Mouse (Mus musculus): ENCODE data around the gene Asb4. TPM values are rescaled to one million over a fixed set of nuclear protein-coding genes. Genes with fewer than 3 reads are reported as not detected.

Gene Asb4
- polyA plus RNA-seq, 1 experiment from 2014 or later: 40.6 TPM

- H3K9me3 ChIP-seq (ENCODE audit: control insufficient read depth, low read length): no peaks in the 10 kb centered on the region
- WGBS: 77% methylated on average over 5 of the region's 5 CpGs
- H3K4me2 ChIP-seq (replicated peaks; ENCODE audit: low read depth, low read length): no peak overlapping the region
- H3K27ac ChIP-seq (ENCODE audit: low read depth, low read length): no peak overlapping the region
- no peak overlapping the region for H3K9ac ChIP-seq (ENCODE audit: low read depth, low read length)
- H3K4me1 ChIP-seq (ENCODE audit: control insufficient read depth, insufficient read depth, low read length): no peaks in the 10 kb centered on the region
- H3K36me3 ChIP-seq (ENCODE audit: control insufficient read depth, insufficient read depth, low read length): no peaks in the 10 kb centered on the region
- H3K27me3 ChIP-seq (ENCODE audit: control insufficient read depth, insufficient read depth, low read length): no peaks in the 10 kb centered on the region
- H3K4me3 ChIP-seq (ENCODE audit: low read length): no peak overlapping the region
- ATAC-seq (ENCODE audit: low FRiP score, low TSS enrichment): no peak
Observed at GRCm38 (mm10) chr6:5365845-5366244, 17.3 kb upstream of the Asb4 start.

- WGBS: 87% methylated on average over 4 of the region's 4 CpGs
- Histone ChIP-seq H3K9ac (ENCODE audit: low read depth, low read length) (no peak overlapping the region), H3K36me3 (ENCODE audit: control insufficient read depth, insufficient read depth, low read length) (no peaks in the 10 kb centered on the region), H3K9me3 (ENCODE audit: control insufficient read depth, low read length) (no peaks in the 10 kb centered on the region), H3K4me1 (ENCODE audit: control insufficient read depth, insufficient read depth, low read length) (peaks cover 19% of the 10 kb centered on the region), H3K4me3 (ENCODE audit: low read length) (no peak overlapping the region), H3K27me3 (ENCODE audit: control insufficient read depth, insufficient read depth, low read length) (no peaks in the 10 kb centered on the region), H3K27ac (ENCODE audit: low read depth, low read length) (no peak overlapping the region), H3K4me2 (replicated peaks; ENCODE audit: low read depth, low read length) (no peak overlapping the region)
- ATAC-seq (ENCODE audit: low FRiP score, low TSS enrichment): no peak
Observed at GRCm38 (mm10) chr6:5376884-5377283, 6.3 kb upstream of the Asb4 start.

- Histone ChIP-seq H3K4me2 (replicated peaks; ENCODE audit: low read depth, low read length) (no peak overlapping the region), H3K9me3 (ENCODE audit: control insufficient read depth, low read length) (no peaks in the 10 kb centered on the region), H3K36me3 (ENCODE audit: control insufficient read depth, insufficient read depth, low read length) (no peaks in the 10 kb centered on the region), H3K4me1 (ENCODE audit: control insufficient read depth, insufficient read depth, low read length) (peaks cover 32% of the 10 kb centered on the region), H3K27me3 (ENCODE audit: control insufficient read depth, insufficient read depth, low read length) (no peaks in the 10 kb centered on the region), H3K9ac (ENCODE audit: low read depth, low read length) (no peak overlapping the region), H3K4me3 (ENCODE audit: low read length) (no peak overlapping the region), H3K27ac (ENCODE audit: low read depth, low read length) (no peak overlapping the region)
- no peak for ATAC-seq (ENCODE audit: low FRiP score, low TSS enrichment)
- 84% methylated on average over 3 of the region's 3 CpGs for WGBS
Observed at GRCm38 (mm10) chr6:5379048-5379447, 4.1 kb upstream of the Asb4 start.

GRCm38 (mm10) chr6:5379781-5380623 is 3.2 kb upstream of the Asb4 start:
- Histone ChIP-seq H3K9ac (ENCODE audit: low read depth, low read length) (no peak overlapping the region; the same call in 1 of the 2 replicates), H3K27me3 (ENCODE audit: control insufficient read depth, insufficient read depth, low read length) (no peaks in the 10 kb centered on the region), H3K36me3 (ENCODE audit: control insufficient read depth, insufficient read depth, low read length) (no peaks in the 10 kb centered on the region), H3K27ac (ENCODE audit: low read depth, low read length) (no peak overlapping the region), H3K4me2 (replicated peaks; ENCODE audit: low read depth, low read length) (peak overlapping the region; percentile 43), H3K9me3 (ENCODE audit: control insufficient read depth, low read length) (no peaks in the 10 kb centered on the region), H3K4me1 (ENCODE audit: control insufficient read depth, insufficient read depth, low read length) (peaks cover 32% of the 10 kb centered on the region), H3K4me3 (ENCODE audit: low read length) (peak overlapping the region; percentile 17; the same call in 1 of the 2 replicates)
- 21% methylated on average over 22 of the region's 22 CpGs for WGBS
- ATAC-seq (ENCODE audit: low FRiP score, low TSS enrichment): peak; percentile 36; the same call in 1 of the 2 replicates

- H3K36me3 ChIP-seq (ENCODE audit: control insufficient read depth, insufficient read depth, low read length): no peaks in the 10 kb centered on the region
- no peaks in the 10 kb centered on the region for H3K9me3 ChIP-seq (ENCODE audit: control insufficient read depth, low read length)
- no peak for ATAC-seq (ENCODE audit: low FRiP score, low TSS enrichment)
- H3K4me3 ChIP-seq (ENCODE audit: low read length): no peak overlapping the region
- WGBS: 22% methylated on average over 9 of the region's 9 CpGs
- peak overlapping the region; percentile 43; the same call in 1 of the 2 replicates for H3K4me2 ChIP-seq (replicated peaks; ENCODE audit: low read depth, low read length)
- H3K4me1 ChIP-seq (ENCODE audit: control insufficient read depth, insufficient read depth, low read length): peaks cover 32% of the 10 kb centered on the region
- no peak overlapping the region for H3K27ac ChIP-seq (ENCODE audit: low read depth, low read length)
- H3K27me3 ChIP-seq (ENCODE audit: control insufficient read depth, insufficient read depth, low read length): no peaks in the 10 kb centered on the region
- no peak overlapping the region for H3K9ac ChIP-seq (ENCODE audit: low read depth, low read length)
Observed at GRCm38 (mm10) chr6:5380624-5381252, 2.4 kb upstream of the Asb4 start.

GRCm38 (mm10) chr6:5381918-5382582 is 1.1 kb upstream of the Asb4 start:
- 28% methylated on average over 13 of the region's 13 CpGs for WGBS
- no peak overlapping the region for H3K9ac ChIP-seq (ENCODE audit: low read depth, low read length)
- no peak for ATAC-seq (ENCODE audit: low FRiP score, low TSS enrichment)
- H3K9me3 ChIP-seq (ENCODE audit: control insufficient read depth, low read length): no peaks in the 10 kb centered on the region
- H3K36me3 ChIP-seq (ENCODE audit: control insufficient read depth, insufficient read depth, low read length): no peaks in the 10 kb centered on the region
- H3K4me2 ChIP-seq (replicated peaks; ENCODE audit: low read depth, low read length): peak overlapping the region; percentile 57; the same call in 1 of the 2 replicates
- peak overlapping the region; percentile 6; the same call in 1 of the 2 replicates for H3K27ac ChIP-seq (ENCODE audit: low read depth, low read length)
- H3K4me3 ChIP-seq (ENCODE audit: low read length): no peak overlapping the region
- H3K27me3 ChIP-seq (ENCODE audit: control insufficient read depth, insufficient read depth, low read length): no peaks in the 10 kb centered on the region
- H3K4me1 ChIP-seq (ENCODE audit: control insufficient read depth, insufficient read depth, low read length): peaks cover 32% of the 10 kb centered on the region

- H3K27ac ChIP-seq (ENCODE audit: low read depth, low read length): peak overlapping the region; percentile 39; the same call in 1 of the 2 replicates
- peaks cover 32% of the 10 kb centered on the region for H3K4me1 ChIP-seq (ENCODE audit: control insufficient read depth, insufficient read depth, low read length)
- H3K36me3 ChIP-seq (ENCODE audit: control insufficient read depth, insufficient read depth, low read length): no peaks in the 10 kb centered on the region
- WGBS: under 1% methylated on average over 16 of the region's 16 CpGs
- no peaks in the 10 kb centered on the region for H3K27me3 ChIP-seq (ENCODE audit: control insufficient read depth, insufficient read depth, low read length)
- H3K9ac ChIP-seq (ENCODE audit: low read depth, low read length): peak overlapping the region; percentile 38; the same call in 1 of the 2 replicates
- no peaks in the 10 kb centered on the region for H3K9me3 ChIP-seq (ENCODE audit: control insufficient read depth, low read length)
- ATAC-seq (ENCODE audit: low FRiP score, low TSS enrichment): peak; percentile 73; the same call in 1 of the 2 replicates
- H3K4me2 ChIP-seq (replicated peaks; ENCODE audit: low read depth, low read length): peak overlapping the region; percentile 57
- H3K4me3 ChIP-seq (ENCODE audit: low read length): peak overlapping the region; percentile 32
Observed at GRCm38 (mm10) chr6:5382583-5383215, 487 bp upstream of the Asb4 start.

- Histone ChIP-seq H3K27me3 (ENCODE audit: control insufficient read depth, insufficient read depth, low read length) (no peaks in the 10 kb centered on the region), H3K27ac (ENCODE audit: low read depth, low read length) (no peak overlapping the region), H3K4me2 (replicated peaks; ENCODE audit: low read depth, low read length) (peak overlapping the region; percentile 57), H3K36me3 (ENCODE audit: control insufficient read depth, insufficient read depth, low read length) (no peaks in the 10 kb centered on the region), H3K4me1 (ENCODE audit: control insufficient read depth, insufficient read depth, low read length) (peaks cover 32% of the 10 kb centered on the region), H3K4me3 (ENCODE audit: low read length) (peak overlapping the region; percentile 32), H3K9me3 (ENCODE audit: control insufficient read depth, low read length) (no peaks in the 10 kb centered on the region), H3K9ac (ENCODE audit: low read depth, low read length) (no peak overlapping the region)
- ATAC-seq (ENCODE audit: low FRiP score, low TSS enrichment): no peak
- WGBS: under 1% methylated on average over 11 of the region's 11 CpGs
Observed at GRCm38 (mm10) chr6:5384178-5384490, 948 bp downstream of the Asb4 start.
